8 mouse cellular contexts compared by ENCODE assay signal in genomic region chr10:26139100-26140093, GRCm38 (mm10).
DNase-seq lines count a peak whose midpoint lies in the region; ATAC-seq and TF ChIP-seq lines count a peak whose summit lies in the region.

No protein-coding gene starts in this region.

- peak; percentile 95 for TF ChIP-seq CTCF in Patski (IDR thresholded peaks at IDR 0.05)
- TF ChIP-seq CTCF in liver, embryonic 14.5 days (IDR thresholded peaks at IDR 0.05; ENCODE audit: low read depth), result peak; percentile 68

- H3K9me3 ChIP-seq in liver, embryonic 14.5 days (ENCODE audit: control insufficient read depth, low read length), result no peaks in the 10 kb centered on the region
- H3K9me3 ChIP-seq in neural tube, embryonic 15.5 days (replicated peaks), result no peaks in the 10 kb centered on the region

- peaks cover 12% of the 10 kb centered on the region for H3K27me3 ChIP-seq in Patski
- H3K27me3 ChIP-seq in liver, embryonic 14.5 days (ENCODE audit: control insufficient read depth, insufficient read depth, low read length), result no peaks in the 10 kb centered on the region
- H3K27me3 ChIP-seq in neural tube, embryonic 15.5 days (replicated peaks), result no peaks in the 10 kb centered on the region

- TF ChIP-seq EP300 in liver, embryonic 14.5 days (IDR thresholded peaks at IDR 0.05; ENCODE audit: low read depth), result no peak

- H3K4me2 ChIP-seq in liver, embryonic 14.5 days (ENCODE audit: low read depth), result no peak overlapping the region
- no peak overlapping the region for H3K4me2 ChIP-seq in neural tube, embryonic 15.5 days

- no peaks in the 10 kb centered on the region for H3K36me3 ChIP-seq in liver, embryonic 14.5 days (replicated peaks; ENCODE audit: control insufficient read depth, insufficient read depth, low read depth)
- H3K36me3 ChIP-seq in neural tube, embryonic 15.5 days, result no peaks in the 10 kb centered on the region

- no peak overlapping the region for H3K4me3 ChIP-seq in liver, embryonic 14.5 days (ENCODE audit: insufficient read depth in 1 of 2, low read depth in 2 of 2, low read length in 2 of 2)
- no peak overlapping the region for H3K4me3 ChIP-seq in neural tube, embryonic 15.5 days (replicated peaks)

- 27% methylated on average over 12 of the region's 12 CpGs for WGBS in liver, embryonic 14.5 days (ENCODE audit: insufficient replicate concordance)
- WGBS in neural tube, embryonic 15.5 days, result 33% methylated on average over 12 of the region's 12 CpGs

- CTCF ChIA-PET in Patski (lab: Charles Lee), result interaction anchor here (0.8 to 2.8 kb wide), 14 partner anchors 10 to 870 kb away, joined by 3 to 16 read pairs (median 4); no protein-coding TSS in a partner anchor

- H3K27ac ChIP-seq in liver, embryonic 14.5 days, result no peak overlapping the region
- no peak overlapping the region for H3K27ac ChIP-seq in neural tube, embryonic 15.5 days (replicated peaks)

- POLR2A ChIA-PET in Patski (lab: Charles Lee), result interaction anchor here (1.1 kb wide), 1 partner anchor 457 kb away, joined by 6 read pairs; no protein-coding TSS in a partner anchor

- ATAC-seq in Patski, result no peak
- no peak for ATAC-seq in liver, embryonic 14.5 days (ENCODE audit: insufficient read depth)
- peak; percentile 81 for ATAC-seq in neural tube, embryonic 15.5 days (ENCODE audit: low FRiP score)

- in situ Hi-C loops in Patski (cut with MboI; ENCODE audit: low pct_unique_long_range_greater_than_20kb), result loop anchor here (5.0 kb wide), 2 partner anchors 457 to 872 kb away; no protein-coding TSS in a partner anchor

- DNase-seq in CD4-positive, CD25-positive, alpha-beta regulatory T cell, adult 2 months (ENCODE audit: low read depth, low spot score), result peak; percentile 74
- DNase-seq in Patski (ENCODE audit: low read depth, low spot score), result no peak
- DNase-seq in cerebellum, adult 9-11 months, result peak; percentile 6
- DNase-seq in frontal cortex, adult 2 months (ENCODE audit: extremely low spot score in 1 of 2, low spot score in 1 of 2), result peak; percentile 20 to 83
- peak; percentile 48 for DNase-seq in kidney, postnatal 14 days
- DNase-seq in liver, embryonic 14.5 days (ENCODE audit: low read depth in 3 of 3, low spot score in 3 of 3), result no peak
- no peak for DNase-seq in spleen, adult 12 weeks (ENCODE audit: low spot score)

- no peak overlapping the region for H3K9ac ChIP-seq in liver, embryonic 14.5 days (replicated peaks)
- H3K9ac ChIP-seq in neural tube, embryonic 15.5 days (replicated peaks), result no peak overlapping the region

- H3K4me1 ChIP-seq in liver, embryonic 14.5 days (replicated peaks; ENCODE audit: control insufficient read depth in 2 of 2, insufficient read depth in 2 of 2, low read length in 1 of 2), result no peaks in the 10 kb centered on the region
- H3K4me1 ChIP-seq in neural tube, embryonic 15.5 days, result no peaks in the 10 kb centered on the region

Comparison
In these comparisons a context has a peak if more than half of its experiments do, and no peak if none do; other contexts are left out.
1. DNase-seq: peak in CD4-positive, CD25-positive, alpha-beta regulatory T cell, adult 2 months (single experiment), cerebellum, adult 9-11 months (single experiment), frontal cortex, adult 2 months (2 of 2) and kidney, postnatal 14 days (single experiment); none in Patski (single experiment), liver, embryonic 14.5 days (0 of 3) and spleen, adult 12 weeks (single experiment).